Mouse (Mus musculus) CH12.LX (cell line): ENCODE measurements around the gene Zfhx3. TPM values are rescaled to one million over a fixed set of nuclear protein-coding genes. Genes with fewer than 3 reads are reported as not detected.

Experiments
- DNase-seq: peaks from one replicate; pipeline ENCODE4 v3.0.0-alpha.2; 2013; ENCODE audit errors: extremely low read depth
- H3K27ac ChIP-seq: 2 replicates; pipeline ENCODE4 v1.5.1; 2012; ENCODE audit warnings: low read depth, mild to moderate bottlenecking, control low read depth, moderate library complexity; ENCODE audit not compliant: insufficient read depth
- H3K27me3 ChIP-seq: replicated peaks from 2 replicates; pipeline ENCODE3; 2012; ENCODE audit warnings: inconsistent platforms
- H3K36me3 ChIP-seq, 2 experiments: replicated peaks in 1 of 2; 2 replicates each; pipeline versions ENCODE3 to v1.6.1; 2012; ENCODE audit warnings: inconsistent platforms in 1 of 2, low read length in 1 of 2, mild to moderate bottlenecking in 1 of 2, mixed read lengths in 1 of 2, moderate library complexity in 1 of 2; ENCODE audit not compliant: control insufficient read depth in 1 of 2, insufficient read depth in 1 of 2
- H3K4me1 ChIP-seq, 2 experiments: 2 replicates each; pipeline ENCODE4 v1.6.1; 2012; ENCODE audit warnings: inconsistent platforms in 1 of 2, moderate library complexity in 1 of 2; ENCODE audit not compliant: insufficient read depth in 2 of 2, control insufficient read depth in 1 of 2
- H3K4me2 ChIP-seq: 2 replicates; pipeline ENCODE4 v1.6.1; 2012; ENCODE audit warnings: low read depth, mild to moderate bottlenecking, control low read depth; ENCODE audit not compliant: poor library complexity, insufficient read depth, severe bottlenecking
- H3K4me3 ChIP-seq, 3 experiments: fragments of 150-350 bp in 1 of 3; sonication (generic) in 1 of 3; replicated peaks in 1 of 3; 2 replicates each; pipeline versions ENCODE3 to v1.5.1; 2011 to 2012; ENCODE audit warnings: low read depth in 2 of 3, low read length in 2 of 3, mild to moderate bottlenecking in 2 of 3, moderate library complexity in 2 of 3, control low read depth in 1 of 3, improper control_type of control experiment in 1 of 3, inconsistent platforms in 1 of 3, mixed read lengths in 1 of 3; ENCODE audit not compliant: poor library complexity in 1 of 3
- H3K79me2 ChIP-seq: replicated peaks from 2 replicates; pipeline ENCODE4 v1.6.1; 2012; ENCODE audit warnings: mild to moderate bottlenecking, moderate library complexity; ENCODE audit not compliant: control insufficient read depth, poor library complexity, insufficient read depth, severe bottlenecking; ENCODE audit errors: extremely low read depth
- H3K9ac ChIP-seq: 2 replicates; pipeline ENCODE4 v1.6.1; 2012; ENCODE audit warnings: low read depth, mild to moderate bottlenecking, control low read depth, moderate library complexity; ENCODE audit not compliant: insufficient read depth
- H3K9me3 ChIP-seq: replicated peaks from 2 replicates; pipeline ENCODE3; 2012; ENCODE audit warnings: low read length, inconsistent platforms, mixed read lengths
- CHD1 ChIP-seq: IDR thresholded peaks from 2 replicates; pipeline ENCODE4 v1.6.1; 2012; ENCODE audit warnings: low read depth, low read length, improper control_type of control experiment, inconsistent platforms
- ELF1 ChIP-seq: IDR thresholded peaks from 2 replicates; pipeline ENCODE4 v1.6.1; 2014; ENCODE audit warnings: low read depth, mild to moderate bottlenecking, inconsistent platforms, low read length, improper control_type of control experiment
- EP300 ChIP-seq: IDR thresholded peaks from 2 replicates; pipeline ENCODE4 v1.6.1; 2011; ENCODE audit warnings: low read length, improper control_type of control experiment
- ETS1 ChIP-seq: conservative IDR thresholded peaks from 2 replicates; pipeline ENCODE4 v1.6.1; 2012; ENCODE audit warnings: low read depth, mild to moderate bottlenecking, inconsistent platforms, low read length, improper control_type of control experiment, moderate library complexity
- GABPA ChIP-seq: IDR thresholded peaks from 2 replicates; pipeline ENCODE4 v1.6.1; 2012; ENCODE audit warnings: low read depth, low read length, improper control_type of control experiment, inconsistent platforms; ENCODE audit not compliant: insufficient replicate concordance
- JUND ChIP-seq: conservative IDR thresholded peaks from 2 replicates; pipeline ENCODE4 v1.6.1; 2011; ENCODE audit warnings: low read depth, low read length, improper control_type of control experiment
- KAT2A ChIP-seq: IDR thresholded peaks from 2 replicates; pipeline ENCODE4 v1.6.1; 2012; ENCODE audit warnings: low read length, improper control_type of control experiment, inconsistent platforms; ENCODE audit not compliant: insufficient replicate concordance
- MAFK ChIP-seq: IDR thresholded peaks from 2 replicates; pipeline ENCODE4 v1.6.1; 2011; ENCODE audit warnings: low read length, improper control_type of control experiment; ENCODE audit not compliant: insufficient replicate concordance
- MYC ChIP-seq: IDR thresholded peaks from 2 replicates; pipeline ENCODE4 v1.6.1; 2011; ENCODE audit warnings: low read depth, mild to moderate bottlenecking, improper control_type of control experiment, low read length
- NELFE ChIP-seq: IDR thresholded peaks from 2 replicates; pipeline ENCODE4 v1.6.1; 2011; ENCODE audit warnings: low read depth, low read length, improper control_type of control experiment
- PAX5 ChIP-seq: IDR thresholded peaks from 2 replicates; pipeline ENCODE4 v1.6.1; 2012; ENCODE audit warnings: low read length, inconsistent platforms, mixed read lengths
- POLR2A ChIP-seq: IDR thresholded peaks from 2 replicates; pipeline ENCODE4 v1.6.1; 2011; ENCODE audit warnings: low read depth, mild to moderate bottlenecking, improper control_type of control experiment, low read length
- POLR2AphosphoS2 ChIP-seq: IDR thresholded peaks from 2 replicates; pipeline ENCODE4 v1.6.1; 2011; ENCODE audit warnings: low read depth, low read length, improper control_type of control experiment
- SIN3A ChIP-seq: IDR thresholded peaks from 2 replicates; pipeline ENCODE4 v1.6.1; 2012; ENCODE audit warnings: low read length, improper control_type of control experiment, inconsistent platforms
- USF2 ChIP-seq: conservative IDR thresholded peaks from 2 replicates; pipeline ENCODE4 v1.6.1; 2011; ENCODE audit warnings: low read depth, low read length, improper control_type of control experiment
- ZMIZ1 ChIP-seq: IDR thresholded peaks from 2 replicates; pipeline ENCODE4 v1.6.1; 2012; ENCODE audit warnings: low read depth, mild to moderate bottlenecking, inconsistent platforms, low read length, improper control_type of control experiment
- ZNF384 ChIP-seq: IDR thresholded peaks from 2 replicates; pipeline ENCODE4 v1.6.1; 2012; ENCODE audit warnings: low read depth, low read length, improper control_type of control experiment, inconsistent platforms
- dilution Hi-C: fragments of 300-500 bp; cut with MboI; formaldehyde crosslinking; loops from 2 replicates; pipeline ENCODE4 v1.14.3; 2020; ENCODE audit warnings: low sequenced_read_pairs; ENCODE audit not compliant: extremely low pct_unique_long_range_greater_than_20kb, extremely low pct_ligation_motif_present
- in situ Hi-C: fragments of 300-500 bp; cut with MboI; formaldehyde crosslinking; loops from 3 replicates; pipeline ENCODE4 v1.14.3; 2019; ENCODE audit warnings: low sequenced_read_pairs, low pct_ligation_motif_present, low pct_unique_long_range_greater_than_20kb, mixed read lengths
- polyA plus RNA-seq: library from polyadenylated mRNA; unstranded; fragments of >175 nt; gene quantifications from 2 replicates; pipeline ENCODE4 v1.2.1, GENCODE M21; 2012; ENCODE audit warnings: low read depth; ENCODE audit not compliant: insufficient read length
- total RNA-seq, 2 experiments: library from RNA; depleted of rRNA; stranded (reverse); fragments of 300-350 nt in 1 of 2; fragments of >200 nt in 1 of 2; gene quantifications; 2 replicates each; pipeline ENCODE4 v1.2.3; 2012 to 2014

Gene Zfhx3
- total and polyA plus RNA-seq, 3 experiments = 0.05 to 0.76 (median 0.68) TPM

GRCm38 (mm10) chr8:108820634-108821033, 878.2 kb downstream of the Zfhx3 start:
- dilution Hi-C loops = no loop called here
- in situ Hi-C loops = no loop called here
- no peak overlapping the region for H3K4me3 ChIP-seq

GRCm38 (mm10) chr8:108822841-108823266, 880.4 kb downstream of the Zfhx3 start:
- Histone ChIP-seq H3K27ac (no peak overlapping the region), H3K4me3 (no peak overlapping the region), H3K9me3 (peaks cover 2% of the 10 kb centered on the region), H3K79me2 (no peaks in the 10 kb centered on the region), H3K36me3 (no peaks in the 10 kb centered on the region), H3K27me3 (no peaks in the 10 kb centered on the region), H3K4me1 (peaks cover 4 to 41% of the 10 kb centered on the region in 2 experiments), H3K9ac (no peak overlapping the region), H3K4me2 (no peak overlapping the region)
- in situ Hi-C loops (no loop called here), dilution Hi-C loops (no loop called here)
- DNase-seq = no peak
- TF ChIP-seq SIN3A = no peak

More at GRCm38 (mm10) chr8:108820634-108821033, 878.2 kb downstream of the Zfhx3 start:
- peaks cover 2% of the 10 kb centered on the region for H3K9me3 ChIP-seq
- peaks cover 4 to 41% of the 10 kb centered on the region in 2 experiments for H3K4me1 ChIP-seq
- DNase-seq = peak; percentile 58
- H3K4me2 ChIP-seq = 0 out of 2 replicates have a peak overlapping the region, but pooled peaks have one; percentile 44
- H3K79me2 ChIP-seq = no peaks in the 10 kb centered on the region
- no peaks in the 10 kb centered on the region for H3K36me3 ChIP-seq
- TF ChIP-seq EP300 (no peak), GABPA (no peak), USF2 (no peak), KAT2A (no peak), ZNF384 (no peak), ZMIZ1 (no peak), ETS1 (no peak), POLR2A (no peak), CHD1 (no peak), MYC (no peak), PAX5 (no peak), SIN3A (no peak), NELFE (no peak), POLR2AphosphoS2 (no peak), JUND (no peak), ELF1 (no peak), MAFK (no peak)
- no peak overlapping the region for H3K27ac ChIP-seq
- no peaks in the 10 kb centered on the region for H3K27me3 ChIP-seq
- no peak overlapping the region for H3K9ac ChIP-seq
